Mouse (Mus musculus) C2C12 (cell line): Measurements from ENCODE around the gene Colec11.

Experiments
- CEBPB ChIP-seq: IDR thresholded peaks from one replicate; pipeline ENCODE4 v1.6.1; 2011; ENCODE audit warnings: low read depth, mild to moderate bottlenecking, control low read depth, moderate library complexity
- CTCF ChIP-seq: IDR thresholded peaks from one replicate; pipeline ENCODE4 v1.5.1; 2011; ENCODE audit not compliant: control insufficient read depth, insufficient read depth, insufficient read length
- MAX ChIP-seq: IDR thresholded peaks from one replicate; pipeline ENCODE4 v1.6.1; 2011; ENCODE audit warnings: mild to moderate bottlenecking, control low read depth
- MYOD1 ChIP-seq: IDR thresholded peaks from one replicate; pipeline ENCODE4 v1.6.1; 2011; ENCODE audit warnings: low read depth; ENCODE audit not compliant: control insufficient read depth, insufficient read length

DNA sequence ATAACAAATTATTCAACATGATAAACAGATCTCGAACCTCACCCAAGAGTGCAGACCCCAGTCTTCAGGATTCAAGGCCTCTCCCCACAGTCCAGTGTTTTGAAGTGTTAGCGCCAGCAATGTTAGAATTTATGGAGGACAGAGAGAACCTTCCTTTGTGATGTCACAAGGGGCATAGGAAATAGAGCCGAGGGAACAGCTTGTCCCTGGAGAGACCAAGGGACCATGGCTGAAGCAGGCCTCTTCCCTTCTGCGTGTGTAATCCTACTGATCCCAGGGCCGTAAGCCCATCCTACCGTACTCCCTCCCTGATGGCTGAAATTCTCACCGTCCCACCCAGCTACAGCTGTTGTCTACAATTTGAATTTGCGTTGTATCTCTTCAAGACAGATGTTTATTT lies 40.8 kb downstream of the Colec11 start, which contains the start of gene Allc:
- no peak for TF ChIP-seq CEBPB
- no peak for TF ChIP-seq MAX
- TF ChIP-seq CTCF, result no peak
- TF ChIP-seq MYOD1, result no peak
